Mouse (Mus musculus) gastrocnemius, postnatal 14 days (tissue): Measurements from ENCODE around the gene Mgl2. TPM values are rescaled to one million over a fixed set of nuclear protein-coding genes. Genes with fewer than 3 reads are reported as not detected.
"Not testable (repeated sequence)": the region's sequence is repeated elsewhere in the genome, so short reads cannot be mapped to it uniquely, and the experiment has no call there.

Source experiments
- DNase-seq: peaks from one replicate; pipeline ENCODE4 v3.0.0; 2021; ENCODE audit warnings: mixed read lengths
- intact Hi-C: fragments of 180-260 bp; cut with DNase I; formaldehyde crosslinking; loops from one replicate; pipeline ENCODE4 v1.15.1; 2025; ENCODE audit warnings: low total_unique reads
- long read RNA-seq, 2 experiments: library from polyadenylated mRNA; stranded (forward); transcript quantifications; one replicate each; pipeline ENCODE4 v2.0.0; 2021
- total RNA-seq, 2 experiments: library from RNA; stranded (reverse); gene quantifications; 2 replicates each; pipeline ENCODE4 v1.2.3; 2021

Mgl2 gene
- 1 to 10 TPM; 1.9 to 3.1 TPM for total RNA-seq
- long read RNA-seq, experiment 1, partial matches to known transcripts: 1 of 2 reads
- long read RNA-seq, experiment 1, other reads (novel, unspliced or antisense): 0 of 2 reads
- long read RNA-seq, experiment 2, partial matches to known transcripts: 1 of 5 reads
- long read RNA-seq, experiment 2, other reads (novel, unspliced or antisense): 3 of 5 reads

DNA sequence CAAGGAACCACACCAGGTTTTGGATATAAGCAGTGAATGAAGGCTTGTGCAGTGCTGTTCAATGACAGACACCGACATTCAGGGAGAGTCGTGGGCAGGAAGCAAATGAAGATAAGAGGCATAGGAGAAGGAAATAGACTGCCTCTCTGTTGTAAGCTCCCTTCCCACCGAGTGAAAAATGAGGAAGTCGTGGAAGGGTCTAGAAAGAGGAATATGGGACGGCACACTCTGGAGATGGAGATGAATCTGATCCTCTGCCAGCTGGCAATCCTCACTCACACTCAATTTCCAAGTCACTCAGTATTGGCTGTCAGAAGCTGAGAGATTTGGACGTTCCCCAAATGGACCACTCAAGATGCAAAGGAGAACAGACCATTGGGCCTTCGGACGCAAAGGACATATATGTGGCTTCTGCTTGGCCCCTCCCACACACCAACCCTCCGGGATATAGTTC, at the start of gene Mgl2:
Gene Mgl2 (plus strand): TSS at position 404 of the 454 bp plus-strand sequence.
- no peak for DNase-seq
- intact Hi-C loops: no loop called here

DNA sequence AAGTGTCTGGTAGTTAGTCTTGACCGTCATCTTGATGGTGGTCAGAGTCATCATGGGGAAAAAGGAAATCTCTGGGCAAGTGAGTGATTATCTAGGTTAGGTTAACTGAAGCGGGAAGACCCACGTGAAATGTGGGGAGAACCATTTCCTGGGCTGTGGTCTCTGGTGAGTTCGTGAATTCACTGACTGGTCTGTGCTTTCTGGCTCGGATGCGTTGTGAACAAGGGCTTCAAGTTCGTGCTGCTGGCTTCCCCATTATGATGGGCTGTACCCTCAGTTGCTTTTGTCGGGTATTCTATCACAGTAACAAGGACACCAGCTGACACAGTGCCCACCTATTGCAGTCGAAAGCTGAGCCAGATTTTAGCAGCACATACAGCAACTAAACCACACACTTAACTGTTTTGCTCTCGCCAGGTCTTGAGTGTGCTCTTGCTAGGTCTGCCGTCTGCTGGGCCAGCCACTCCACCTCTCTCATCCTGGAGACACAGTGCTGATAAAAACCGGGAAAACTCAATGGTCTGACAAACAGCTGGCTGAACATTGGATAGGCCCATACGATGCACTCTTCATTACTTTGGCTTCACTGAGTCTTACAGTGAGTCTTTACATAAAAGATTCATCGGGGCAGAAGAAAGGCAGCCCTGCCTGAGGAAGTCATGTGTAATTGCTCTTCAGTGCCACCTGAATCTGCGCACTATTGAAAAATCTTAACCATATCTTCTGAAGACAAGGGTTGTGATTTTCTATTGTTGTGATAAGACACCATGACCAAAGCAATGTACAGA, 49.1 kb upstream of the Mgl2 start:
- DNase-seq: no peak
- intact Hi-C loops: no loop called here

DNA sequence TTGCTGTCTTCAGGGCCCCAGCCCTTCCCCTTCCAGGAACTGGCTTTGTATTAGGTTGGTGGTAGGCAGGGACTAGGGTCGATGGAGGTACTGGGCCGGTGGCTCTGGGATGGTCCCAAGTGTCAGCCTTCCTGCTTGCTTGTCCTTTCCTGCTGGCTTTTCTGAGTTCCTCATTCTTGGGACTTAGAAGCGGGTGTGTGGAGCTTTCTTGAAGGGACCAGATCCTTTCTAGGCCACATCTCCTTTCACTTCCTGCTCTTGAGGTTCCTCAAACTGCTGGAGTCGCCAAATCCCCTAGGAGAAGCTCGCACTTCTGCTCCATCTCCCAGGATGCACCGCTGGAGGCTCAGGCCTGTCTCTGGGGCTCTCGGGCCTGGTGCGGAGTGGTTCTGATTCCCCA, 45.6 kb upstream of the Mgl2 start:
- no peak for DNase-seq

DNA sequence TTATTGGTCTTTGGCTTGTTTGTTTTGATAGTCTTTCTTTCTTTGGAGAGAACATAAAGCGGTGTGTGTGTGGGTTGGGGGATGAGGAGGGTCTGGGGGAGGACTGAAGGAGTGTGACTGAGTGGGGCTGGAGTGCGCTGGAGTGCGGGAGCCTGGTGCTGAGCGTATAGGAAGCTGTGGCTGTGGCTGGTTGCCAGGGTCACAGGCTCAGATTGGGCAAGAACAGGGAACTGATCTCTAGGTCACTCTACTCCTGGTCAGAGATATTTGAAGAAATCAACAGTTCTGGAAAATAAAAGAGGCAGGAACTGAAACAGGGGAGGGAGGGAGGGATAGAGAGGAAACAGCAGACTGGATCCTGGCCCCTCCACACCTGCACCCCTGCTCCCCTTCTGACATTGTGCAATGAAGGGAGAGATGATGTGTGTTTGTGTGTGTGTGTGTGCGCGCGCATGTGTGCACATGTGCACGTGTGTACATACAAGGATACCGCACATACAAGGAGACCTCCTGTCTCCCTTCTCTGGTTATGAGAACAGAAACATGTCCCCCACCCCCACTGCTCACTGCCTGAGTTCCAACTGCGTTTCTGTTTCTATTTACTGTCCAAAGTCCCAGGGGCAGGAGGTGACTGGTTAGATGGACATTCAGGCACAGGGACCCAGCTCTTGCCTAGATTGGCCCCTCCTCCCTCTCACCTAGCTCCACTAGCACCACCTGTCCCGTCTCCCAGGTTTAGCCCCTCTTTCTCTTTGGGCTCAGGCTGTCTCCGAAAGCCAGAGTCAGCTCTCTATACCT, 37.9 kb upstream of the Mgl2 start, which contains the start of gene Asgr2:
Gene Asgr2 (plus strand): TSS at position 659 of the 798 bp plus-strand sequence.
- intact Hi-C loops: no loop called here
- peak; percentile 42 for DNase-seq

More for the DNA sequence above, 45.6 kb upstream of the Mgl2 start:
- intact Hi-C loops: no loop called here

DNA sequence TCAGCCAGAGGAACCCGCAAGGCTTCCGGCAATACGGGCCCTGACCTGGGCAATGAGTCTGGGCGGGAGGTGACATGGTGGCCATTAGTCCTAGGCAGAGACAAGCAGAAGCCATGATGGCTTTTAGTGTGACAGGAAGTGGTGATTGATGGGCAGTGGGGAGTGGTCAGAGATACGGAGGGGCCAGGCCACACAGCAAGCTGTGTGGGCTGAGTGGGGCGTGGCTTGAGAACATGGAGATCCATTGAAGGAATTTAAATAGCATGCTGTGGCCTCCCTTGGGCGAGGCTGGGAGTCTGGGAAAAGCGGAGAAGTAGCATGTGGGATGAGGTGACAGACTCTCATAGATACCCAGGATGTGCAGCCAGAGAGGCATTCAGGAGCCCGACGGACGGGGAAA, 32.7 kb upstream of the Mgl2 start:
- DNase-seq: no peak
- intact Hi-C loops: no loop called here

DNA sequence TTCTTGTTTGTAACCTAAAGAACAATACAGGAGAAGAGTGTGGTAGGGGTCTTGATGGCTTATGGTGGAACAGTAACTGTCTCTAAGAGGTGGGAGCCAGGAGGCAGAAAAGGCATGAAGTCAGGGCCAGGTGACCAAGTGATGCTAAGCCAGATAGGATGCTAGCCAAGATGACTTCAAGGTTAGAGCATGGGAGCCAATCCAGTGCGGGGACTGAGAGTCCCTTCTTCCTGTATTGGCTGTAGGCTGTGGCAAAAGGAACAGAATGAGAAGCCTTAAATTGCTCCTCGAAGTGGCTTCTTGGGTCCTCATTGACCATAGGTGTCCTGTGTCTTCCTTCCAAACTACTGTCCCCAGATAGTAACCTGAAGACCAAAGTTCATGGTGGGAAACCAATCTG, 31.0 kb upstream of the Mgl2 start:
- DNase-seq: no peak

DNA sequence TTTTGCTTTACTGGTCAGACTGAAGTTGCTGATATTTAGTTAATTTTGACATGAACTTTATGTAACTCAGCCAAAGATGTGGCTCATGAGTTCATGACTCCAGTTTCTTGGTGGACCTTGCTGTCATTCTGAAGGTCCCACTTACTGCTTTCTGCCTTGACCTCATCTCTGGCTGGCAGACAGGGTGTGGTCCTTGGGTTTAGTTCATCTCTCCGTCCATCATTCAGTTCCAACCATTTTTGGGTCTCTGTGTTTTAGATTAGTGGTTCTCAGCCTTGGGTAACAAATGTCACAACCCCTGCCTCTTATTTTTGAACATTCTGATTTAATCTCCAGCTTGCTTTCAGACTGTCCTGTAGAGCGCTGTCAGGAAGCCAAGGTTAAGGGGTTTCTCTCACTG, 30.3 kb upstream of the Mgl2 start:
- intact Hi-C loops: no loop called here
- no peak for DNase-seq

More for the DNA sequence above, 31.0 kb upstream of the Mgl2 start:
- intact Hi-C loops: no loop called here

DNA sequence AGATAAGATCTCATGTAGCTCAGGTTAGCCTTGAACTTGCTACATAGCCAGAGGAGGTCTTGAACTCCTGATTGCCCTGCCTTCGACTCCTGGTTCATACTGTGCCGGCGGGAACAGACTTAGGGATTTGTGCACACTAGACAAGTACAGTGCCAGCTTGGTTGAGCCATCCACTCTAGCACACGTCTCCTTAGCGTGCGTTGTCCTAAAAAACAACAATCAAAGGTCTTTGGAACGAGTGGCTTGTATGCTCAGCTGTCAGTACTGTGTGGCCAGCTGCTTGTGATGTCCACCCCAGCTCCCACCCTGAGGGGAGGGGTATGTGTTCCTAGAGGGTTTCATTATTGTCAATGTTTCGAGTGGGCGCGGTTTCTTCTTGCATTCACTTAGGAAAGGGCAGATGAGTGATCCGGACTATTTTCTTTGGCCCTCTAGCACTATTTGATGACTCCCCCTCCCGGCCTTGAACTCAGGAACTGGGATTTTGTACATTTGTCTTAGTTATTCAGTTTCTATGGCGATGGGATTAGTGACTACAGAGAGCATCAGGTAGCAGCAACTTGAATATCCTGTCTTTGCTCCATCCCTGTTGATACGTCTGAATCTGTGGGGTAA, 26.3 kb upstream of the Mgl2 start:
- DNase-seq: no peak
- intact Hi-C loops: no loop called here

DNA sequence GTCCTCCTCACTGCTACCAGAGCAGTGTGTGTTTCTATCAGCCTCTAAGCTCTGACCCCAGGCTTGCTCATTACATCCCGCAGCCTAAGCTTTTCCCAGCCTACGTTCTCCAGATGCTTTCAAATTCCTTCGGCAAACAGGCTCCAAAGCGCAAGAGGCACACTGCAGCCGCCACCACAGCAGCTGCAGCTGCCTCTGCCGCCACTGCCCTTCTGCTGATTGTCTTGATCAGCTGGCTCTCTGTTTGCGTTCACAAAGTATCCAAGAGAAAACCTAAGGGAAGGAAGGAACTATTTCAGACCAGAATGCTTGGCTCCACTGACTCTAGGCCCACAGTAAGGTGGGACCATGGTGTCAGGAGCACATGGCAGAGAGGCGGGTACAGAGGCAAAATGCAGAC, 23.0 kb upstream of the Mgl2 start:
- intact Hi-C loops: no loop called here
- no peak for DNase-seq

DNA sequence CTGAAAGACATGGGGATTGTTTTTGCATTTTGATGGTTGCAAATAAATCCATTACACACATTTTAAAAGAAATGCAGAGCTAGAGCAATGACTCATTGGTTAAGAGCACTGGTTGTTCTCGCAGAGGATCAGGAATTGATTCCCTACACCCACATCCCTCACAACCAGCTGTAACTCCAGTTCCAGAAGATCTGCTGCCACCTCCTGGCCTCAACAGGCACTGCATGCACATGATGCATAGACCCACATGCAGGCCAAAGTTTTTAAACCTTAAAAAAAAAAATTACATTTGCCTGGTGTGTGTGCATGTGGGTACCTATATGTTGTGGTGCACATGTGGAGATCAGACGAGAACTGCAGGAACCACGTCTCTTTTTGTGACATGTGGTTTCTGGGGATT, 20.0 kb upstream of the Mgl2 start:
- intact Hi-C loops: no loop called here

DNA sequence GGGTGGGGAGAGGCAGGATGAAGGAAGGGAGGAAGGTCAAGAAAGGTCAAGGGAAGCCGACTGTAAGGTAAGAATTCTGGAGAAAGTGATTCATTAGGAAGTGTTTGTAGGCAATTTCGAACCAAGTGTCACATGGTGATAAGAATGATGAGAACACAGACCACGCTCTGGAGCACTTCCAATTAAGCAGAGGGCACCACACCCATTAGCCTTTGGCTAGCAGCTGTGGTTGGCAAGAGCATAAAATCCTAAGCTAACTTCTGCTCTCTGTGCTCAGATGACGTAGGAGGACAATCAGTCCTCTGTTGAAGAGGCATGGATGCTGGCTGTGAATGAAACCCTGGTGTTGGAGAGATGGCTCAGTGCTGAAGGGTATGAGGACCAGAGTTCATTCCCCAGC, 15.6 kb upstream of the Mgl2 start:
- no peak for DNase-seq
- intact Hi-C loops: no loop called here

More for the DNA sequence above, 20.0 kb upstream of the Mgl2 start:
- DNase-seq: no peak

DNA sequence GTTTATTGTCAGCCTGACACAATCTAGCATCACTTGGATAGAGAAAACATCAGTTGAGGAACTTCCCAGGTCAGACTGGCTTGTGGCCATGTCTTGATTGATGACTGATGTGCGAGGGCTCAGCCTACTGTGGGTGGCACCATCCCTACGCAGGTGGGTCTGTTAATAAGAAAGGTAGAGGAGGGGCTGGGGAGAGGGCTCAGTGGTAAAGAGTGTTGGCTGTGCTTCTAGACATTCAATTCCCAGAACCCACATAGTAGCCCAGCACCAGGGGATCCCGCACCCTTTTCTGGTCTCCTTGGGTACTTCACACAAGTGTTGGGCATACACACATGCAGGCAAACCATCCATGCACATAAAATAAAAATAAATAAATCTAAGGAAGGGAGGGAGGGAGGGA, 14.2 kb upstream of the Mgl2 start:
- intact Hi-C loops: no loop called here

DNA sequence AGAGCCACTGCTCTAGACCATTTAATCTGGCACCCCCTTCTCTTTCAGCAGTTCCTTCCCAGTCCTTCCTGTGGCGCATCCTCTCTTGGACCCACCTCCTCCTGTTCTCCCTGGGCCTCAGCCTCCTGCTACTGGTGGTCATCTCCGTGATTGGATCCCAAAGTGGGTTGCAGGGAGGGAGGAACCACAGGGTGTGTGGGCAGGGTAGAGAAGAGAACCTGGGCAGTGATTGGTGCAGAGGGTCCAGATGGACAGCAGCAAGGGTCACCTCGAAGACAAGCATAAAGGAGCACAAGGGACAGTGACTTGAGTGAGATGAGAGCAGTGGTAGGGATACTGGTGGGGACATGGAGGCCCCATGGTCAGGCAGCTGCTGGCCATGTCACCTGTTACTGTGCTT, 4.9 kb downstream of the Mgl2 start:
- DNase-seq, intact Hi-C loops: not testable (repeated sequence)

More for the DNA sequence above, 14.2 kb upstream of the Mgl2 start:
- no peak for DNase-seq

DNA sequence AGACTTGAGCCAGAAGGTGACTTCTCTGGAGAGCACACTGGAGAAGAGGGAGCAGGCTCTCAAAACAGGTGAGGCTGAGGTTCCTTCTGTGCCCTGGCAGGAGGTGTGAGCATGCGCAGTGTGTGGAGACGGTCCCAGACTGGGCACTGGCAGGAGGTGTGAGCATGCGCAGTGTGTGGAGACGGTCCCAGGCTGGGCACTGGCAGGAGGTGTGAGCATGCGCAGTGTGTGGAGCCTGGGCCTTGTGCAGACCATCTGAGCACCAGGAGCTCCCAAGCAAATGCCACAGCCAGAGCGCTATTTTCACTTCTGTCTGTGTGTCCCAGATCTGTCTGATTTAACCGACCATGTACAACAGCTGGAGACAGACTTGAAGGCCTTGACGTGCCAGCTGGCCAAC, 5.8 kb downstream of the Mgl2 start:
- intact Hi-C loops, DNase-seq: not testable (repeated sequence)

DNA sequence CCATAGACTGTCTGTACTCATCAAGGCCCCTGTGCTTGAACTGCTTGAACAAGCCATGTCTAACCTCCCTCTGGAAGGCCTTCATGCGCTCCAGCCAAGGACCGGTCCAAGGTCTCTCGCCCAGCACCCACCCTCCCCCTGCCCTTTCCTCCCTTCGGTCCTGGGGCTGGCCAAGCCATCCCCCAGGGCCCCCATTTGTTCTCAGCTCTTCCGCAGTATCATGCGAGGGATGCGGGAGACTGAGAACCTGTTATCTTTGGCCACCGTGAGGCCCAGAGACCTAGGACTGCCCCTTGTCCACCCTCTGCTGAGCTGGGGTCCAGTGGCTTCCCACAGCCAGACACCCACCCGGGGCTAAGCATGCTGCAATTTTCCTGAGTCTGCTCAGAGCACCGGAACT, 9.0 kb downstream of the Mgl2 start:
- intact Hi-C loops: no loop called here
- DNase-seq: no peak

DNA sequence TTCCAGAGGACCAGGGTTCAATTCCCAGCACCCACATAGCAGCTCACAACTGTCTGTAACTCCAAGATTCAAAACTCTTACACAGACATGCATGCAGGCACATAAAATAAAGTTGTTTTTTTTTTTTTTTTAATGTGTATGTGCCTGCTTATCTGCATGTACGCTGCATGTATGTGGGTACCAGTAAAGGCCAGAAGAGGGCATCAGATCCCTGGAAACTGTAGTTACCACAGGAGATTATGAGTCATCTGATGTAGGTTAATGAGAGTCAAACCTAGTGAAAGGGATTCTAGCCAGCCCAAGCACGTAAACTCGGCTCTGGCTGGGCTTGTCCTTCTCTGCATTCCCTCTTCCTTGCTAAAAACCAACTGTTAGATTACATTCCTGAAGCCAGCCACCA, 20.9 kb downstream of the Mgl2 start:
- DNase-seq: no peak
- intact Hi-C loops: no loop called here

DNA sequence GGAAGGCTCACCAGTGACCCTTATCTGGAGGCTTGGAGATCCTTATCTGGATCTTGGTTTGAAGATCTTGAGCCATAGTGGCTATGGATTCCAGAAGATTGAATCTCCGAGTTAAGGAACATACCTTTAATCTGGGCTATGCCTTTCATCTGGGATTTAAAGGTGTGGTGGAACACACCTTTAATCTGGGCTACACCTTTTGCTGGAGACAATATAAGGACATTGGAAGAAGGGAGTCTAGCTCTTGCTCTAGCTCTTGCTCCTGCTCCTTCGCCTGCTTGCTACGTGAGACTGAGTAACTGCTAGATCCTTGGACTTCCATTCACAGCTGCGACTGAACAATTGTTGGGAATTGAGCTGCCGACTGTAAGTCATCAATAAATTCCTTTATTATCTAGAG, 25.8 kb downstream of the Mgl2 start, which contains the start of gene Clec10a:
Gene Clec10a (plus strand): TSS at position 301 of the 400 bp plus-strand sequence.
- intact Hi-C loops, DNase-seq: not testable (repeated sequence)

DNA sequence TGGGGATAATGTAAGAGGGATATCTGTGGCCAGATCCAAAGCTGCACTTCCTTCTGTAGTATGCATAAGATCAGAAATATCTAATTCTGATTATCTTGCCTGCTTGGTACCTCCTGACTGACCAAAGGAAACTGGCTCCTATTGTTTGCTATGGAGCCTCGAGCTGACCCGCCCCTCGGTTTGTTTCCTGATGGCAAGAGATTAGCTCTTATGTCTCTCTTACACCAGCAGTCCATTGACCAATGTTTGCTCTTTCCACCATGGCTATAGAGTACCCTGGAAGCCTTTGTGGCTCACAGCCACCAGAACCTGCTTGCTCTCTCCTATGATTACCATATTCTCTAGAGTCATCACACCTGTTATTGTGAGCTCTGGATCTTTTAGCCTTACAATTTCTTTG, 32.2 kb downstream of the Mgl2 start:
- intact Hi-C loops: no loop called here
- no peak for DNase-seq

DNA sequence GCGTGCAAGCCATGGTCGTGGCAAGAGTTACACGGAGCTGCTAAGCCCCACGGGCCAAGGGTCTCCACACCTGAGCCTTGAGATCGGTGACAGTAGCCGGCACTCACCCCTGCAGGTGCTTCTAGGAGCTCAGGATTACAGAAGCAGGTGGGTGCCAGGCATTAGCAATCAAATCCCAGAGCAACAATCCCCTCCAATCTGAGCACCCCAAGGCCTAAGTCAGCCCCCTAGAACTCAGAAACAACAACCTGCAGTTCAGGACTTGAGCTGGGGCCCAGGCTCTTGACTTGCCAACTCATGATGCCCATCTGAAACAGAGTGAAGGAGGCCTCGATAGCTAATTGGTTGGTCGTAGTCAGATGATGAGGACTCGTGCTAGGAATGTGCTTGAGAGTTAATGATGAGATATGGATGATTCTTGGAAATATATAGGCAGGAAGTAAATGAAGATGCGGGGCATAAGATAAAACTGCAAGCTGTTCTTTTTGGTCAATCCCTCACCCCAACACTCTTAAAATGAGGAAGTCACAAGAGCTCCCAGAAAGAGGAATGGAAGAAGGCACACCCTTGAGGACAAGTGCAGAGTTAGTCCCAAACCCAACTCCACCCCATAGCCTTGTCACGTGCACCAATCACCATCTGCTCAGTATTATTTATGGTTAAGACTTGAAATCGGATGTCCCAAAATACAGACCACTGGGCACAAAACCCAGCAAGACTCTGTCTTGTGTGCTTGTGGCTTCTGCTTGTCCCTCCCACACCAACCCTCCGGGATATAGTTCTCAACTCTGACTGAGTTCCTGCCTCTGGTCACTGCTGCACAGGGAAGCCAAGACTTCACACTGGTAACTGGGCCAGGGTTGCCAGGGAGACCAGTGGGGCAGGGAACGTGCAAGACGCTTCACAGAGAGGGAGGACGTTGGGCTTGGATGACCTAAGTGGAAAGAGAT, 36.1 kb downstream of the Mgl2 start:
- intact Hi-C loops: no loop called here
- DNase-seq: peak; percentile 17
